Mouse (Mus musculus) v-Abl transformed pro-B cells (cell line): ENCODE data around the gene Ccdc61.

Source experiments
- in situ Hi-C, 2 experiments: fragments of 400-800 bp; cut with MboI; formaldehyde crosslinking; loops; one replicate each; pipeline ENCODE4 v1.15.1; 2025; ENCODE audit not compliant: unreplicated experiment in 2 of 2

The Ccdc61 gene

GRCm38 (mm10) chr7:18917931-18918330, 7.7 kb upstream of the Ccdc61 start:
- in situ Hi-C loops, result loop anchor here in 1 of 2 experiments (10.0 kb wide), 1 partner anchor 67 kb away; the partner anchor contains the start of gene Nanos2

GRCm38 (mm10) chr7:18916254-18916653, 6.0 kb upstream of the Ccdc61 start:
- in situ Hi-C loops, result loop anchor here in 1 of 2 experiments (10.0 kb wide), 1 partner anchor 69 kb away; the partner anchor contains the start of gene Nanos2

GRCm38 (mm10) chr7:18909797-18910196, 418 bp downstream of the Ccdc61 start:
- in situ Hi-C loops, result loop anchor here in 1 of 2 experiments (10.0 kb wide), 1 partner anchor 75 kb away; the partner anchor contains the start of gene Nanos2

GRCm38 (mm10) chr7:18904971-18905370, 5.2 kb downstream of the Ccdc61 start:
- in situ Hi-C loops, result no loop called here

GRCm38 (mm10) chr7:18902486-18902885, 7.7 kb downstream of the Ccdc61 start:
- in situ Hi-C loops, result no loop called here

- in situ Hi-C loops, result no loop called here
Measured at GRCm38 (mm10) chr7:18900513-18900912, 9.7 kb downstream of the Ccdc61 start.

- in situ Hi-C loops, result loop anchor here (5.0 to 25.0 kb wide), 6 partner anchors 86 to 1959 kb away; partner anchors contain the start of genes Foxa3 (in 1 of the 2), Pnmal2 (in 1 of the 2), Six5 (in 1 of the 2) and Sympk (in 1 of the 2)
Measured at GRCm38 (mm10) chr7:18896536-18896935, 13.7 kb downstream of the Ccdc61 start.

GRCm38 (mm10) chr7:18893651-18894430, 16.4 kb downstream of the Ccdc61 start:
- in situ Hi-C loops, result loop anchor here in 1 of 2 experiments (25.0 kb wide), 1 partner anchor 1957 kb away; the partner anchor contains the start of gene Pnmal2

- in situ Hi-C loops, result loop anchor here in 1 of 2 experiments (25.0 kb wide), 1 partner anchor 1956 kb away; the partner anchor contains the start of gene Pnmal2
Measured at GRCm38 (mm10) chr7:18893009-18893408, 17.2 kb downstream of the Ccdc61 start.

- in situ Hi-C loops, result loop anchor here in 1 of 2 experiments (25.0 kb wide), 1 partner anchor 1955 kb away; the partner anchor contains the start of gene Pnmal2
Measured at GRCm38 (mm10) chr7:18891872-18892599, 18.2 kb downstream of the Ccdc61 start.

GRCm38 (mm10) chr7:18890848-18891247, 19.4 kb downstream of the Ccdc61 start:
- in situ Hi-C loops, result loop anchor here in 1 of 2 experiments (25.0 kb wide), 1 partner anchor 1954 kb away; the partner anchor contains the start of gene Pnmal2

- in situ Hi-C loops, result loop anchor here in 1 of 2 experiments (25.0 kb wide), 1 partner anchor 1950 kb away; the partner anchor contains the start of gene Pnmal2
Measured at GRCm38 (mm10) chr7:18886963-18887362, 23.3 kb downstream of the Ccdc61 start.

GRCm38 (mm10) chr7:18884745-18885422, 25.3 kb downstream of the Ccdc61 start:
- in situ Hi-C loops, result loop anchor here in 1 of 2 experiments (25.0 kb wide), 1 partner anchor 1948 kb away; the partner anchor contains the start of gene Pnmal2

GRCm38 (mm10) chr7:18883991-18884744, 26.0 kb downstream of the Ccdc61 start:
- in situ Hi-C loops, result loop anchor here in 1 of 2 experiments (25.0 kb wide), 1 partner anchor 1947 kb away; the partner anchor contains the start of gene Pnmal2

GRCm38 (mm10) chr7:18878691-18879090, 31.5 kb downstream of the Ccdc61 start:
- in situ Hi-C loops, result loop anchor here (10.0 to 25.0 kb wide), 2 partner anchors 1724 to 1941 kb away; partner anchors contain the start of genes Ceacam3 (in 1 of the 2) and Pnmal2 (in 1 of the 2)

- in situ Hi-C loops, result loop anchor here (10.0 to 25.0 kb wide), 2 partner anchors 1721 to 1938 kb away; partner anchors contain the start of genes Ceacam3 (in 1 of the 2) and Pnmal2 (in 1 of the 2)
Measured at GRCm38 (mm10) chr7:18875372-18875771, 34.8 kb downstream of the Ccdc61 start.

GRCm38 (mm10) chr7:18873253-18873652, 37.0 kb downstream of the Ccdc61 start:
- in situ Hi-C loops, result loop anchor here (10.0 to 25.0 kb wide), 2 partner anchors 661 to 1718 kb away; partner anchors contain the start of gene Ceacam3 (in 1 of the 2)

GRCm38 (mm10) chr7:18872816-18873215, 37.4 kb downstream of the Ccdc61 start:
- in situ Hi-C loops, result loop anchor here (10.0 to 25.0 kb wide), 2 partner anchors 661 to 1718 kb away; partner anchors contain the start of gene Ceacam3 (in 1 of the 2)
